Mouse (Mus musculus): ENCODE results near the gene Tmem170. TPM values are rescaled to one million over a fixed set of nuclear protein-coding genes. Genes with fewer than 3 reads are reported as not detected.

Tmem170 gene
- 8.0 and 8.4 TPM in 2 replicates for polyA plus RNA-seq (2014; fragmentation: Nextera tagmentation; extraction: Ambion mirVana)

- H3K9me3 ChIP-seq (ENCODE audit: control insufficient read depth, low read length) = no peaks in the 10 kb centered on the region
- no peaks in the 10 kb centered on the region for H3K27me3 ChIP-seq (replicated peaks; ENCODE audit: control insufficient read depth, insufficient read depth, low read length)
- ATAC-seq (replicated peaks; ENCODE audit: low FRiP score) (peak; percentile 99), DNase-seq (ENCODE audit: low spot score) (peak; percentile 96)
- H3K4me1 ChIP-seq (replicated peaks; ENCODE audit: control insufficient read depth, insufficient read depth, low read length) = peaks cover 7% of the 10 kb centered on the region; the same call in 1 of the 2 replicates
- peak within 1 kb of the TSS; percentile 64 for H3K9ac ChIP-seq (ENCODE audit: low read depth, low read length)
- no peaks in the 10 kb centered on the region for H3K36me3 ChIP-seq (ENCODE audit: control insufficient read depth, insufficient read depth, low read length)
- WGBS = under 1% methylated on average over 45 of the region's 53 CpGs
- peak within 1 kb of the TSS; percentile 70 for H3K27ac ChIP-seq (ENCODE audit: low read depth, low read length)
- H3K4me3 ChIP-seq (ENCODE audit: low read depth, low read length) = peak within 1 kb of the TSS; percentile 80
- H3K4me2 ChIP-seq = peak within 1 kb of the TSS; percentile 68
Measured at GRCm38 (mm10) chr8:111876355-111876948, at the start of gene Tmem170. Tmem170 (minus strand) TSS chr8:111876750.

- no peak overlapping the region for H3K27ac ChIP-seq (ENCODE audit: low read depth, low read length)
- H3K9me3 ChIP-seq (ENCODE audit: control insufficient read depth, low read length) = no peaks in the 10 kb centered on the region
- no peaks in the 10 kb centered on the region for H3K36me3 ChIP-seq (ENCODE audit: control insufficient read depth, insufficient read depth, low read length)
- no peak overlapping the region for H3K9ac ChIP-seq (ENCODE audit: low read depth, low read length)
- WGBS = 35% methylated on average over 7 of the region's 7 CpGs
- no peak for ATAC-seq (replicated peaks; ENCODE audit: low FRiP score)
- DNase-seq (ENCODE audit: low spot score) = no peak
- no peak overlapping the region for H3K4me3 ChIP-seq (ENCODE audit: low read depth, low read length)
- H3K4me1 ChIP-seq (replicated peaks; ENCODE audit: control insufficient read depth, insufficient read depth, low read length) = peaks cover 12% of the 10 kb centered on the region
- no peaks in the 10 kb centered on the region for H3K27me3 ChIP-seq (replicated peaks; ENCODE audit: control insufficient read depth, insufficient read depth, low read length)
- H3K4me2 ChIP-seq = peak overlapping the region; percentile 4; the same call in 1 of the 2 replicates
Measured at GRCm38 (mm10) chr8:111924976-111925375, 48.4 kb upstream of the Tmem170 start.

- no peak overlapping the region for H3K4me2 ChIP-seq
- H3K27ac ChIP-seq (ENCODE audit: low read depth, low read length) = no peak overlapping the region
- DNase-seq (ENCODE audit: low spot score) (no peak), ATAC-seq (replicated peaks; ENCODE audit: low FRiP score) (0 out of 2 replicates have a peak, but pooled peaks have one; percentile 37)
- 28% methylated on average over 10 of the region's 10 CpGs for WGBS
- peaks cover 7% of the 10 kb centered on the region for H3K4me1 ChIP-seq (replicated peaks; ENCODE audit: control insufficient read depth, insufficient read depth, low read length)
- no peaks in the 10 kb centered on the region for H3K36me3 ChIP-seq (ENCODE audit: control insufficient read depth, insufficient read depth, low read length)
- H3K4me3 ChIP-seq (ENCODE audit: low read depth, low read length) = no peak overlapping the region
- no peak overlapping the region for H3K9ac ChIP-seq (ENCODE audit: low read depth, low read length)
- H3K9me3 ChIP-seq (ENCODE audit: control insufficient read depth, low read length) = no peaks in the 10 kb centered on the region
- no peaks in the 10 kb centered on the region for H3K27me3 ChIP-seq (replicated peaks; ENCODE audit: control insufficient read depth, insufficient read depth, low read length)
Measured at GRCm38 (mm10) chr8:111923383-111923804, 46.8 kb upstream of the Tmem170 start.

GRCm38 (mm10) chr8:111920971-111921370 is 44.4 kb upstream of the Tmem170 start:
- Histone ChIP-seq H3K9ac (ENCODE audit: low read depth, low read length) (no peak overlapping the region), H3K4me3 (ENCODE audit: low read depth, low read length) (no peak overlapping the region), H3K36me3 (ENCODE audit: control insufficient read depth, insufficient read depth, low read length) (no peaks in the 10 kb centered on the region), H3K4me1 (replicated peaks; ENCODE audit: control insufficient read depth, insufficient read depth, low read length) (peaks cover 7% of the 10 kb centered on the region), H3K27ac (ENCODE audit: low read depth, low read length) (no peak overlapping the region), H3K9me3 (ENCODE audit: control insufficient read depth, low read length) (no peaks in the 10 kb centered on the region), H3K27me3 (replicated peaks; ENCODE audit: control insufficient read depth, insufficient read depth, low read length) (no peaks in the 10 kb centered on the region), H3K4me2 (no peak overlapping the region)
- 72% methylated on average over 4 of the region's 4 CpGs for WGBS
- DNase-seq (ENCODE audit: low spot score) = no peak
- no peak for ATAC-seq (replicated peaks; ENCODE audit: low FRiP score)

- Histone ChIP-seq H3K27me3 (replicated peaks; ENCODE audit: control insufficient read depth, insufficient read depth, low read length) (no peaks in the 10 kb centered on the region), H3K36me3 (ENCODE audit: control insufficient read depth, insufficient read depth, low read length) (no peaks in the 10 kb centered on the region), H3K9me3 (ENCODE audit: control insufficient read depth, low read length) (no peaks in the 10 kb centered on the region), H3K4me2 (no peak overlapping the region), H3K27ac (ENCODE audit: low read depth, low read length) (no peak overlapping the region), H3K9ac (ENCODE audit: low read depth, low read length) (no peak overlapping the region), H3K4me3 (ENCODE audit: low read depth, low read length) (no peak overlapping the region), H3K4me1 (replicated peaks; ENCODE audit: control insufficient read depth, insufficient read depth, low read length) (no peaks in the 10 kb centered on the region)
- ATAC-seq (replicated peaks; ENCODE audit: low FRiP score) (no peak), DNase-seq (ENCODE audit: low spot score) (no peak)
- 75% methylated on average over 2 of the region's 2 CpGs for WGBS
Measured at GRCm38 (mm10) chr8:111919663-111920062, 43.1 kb upstream of the Tmem170 start.

- DNase-seq (ENCODE audit: low spot score) (no peak), ATAC-seq (replicated peaks; ENCODE audit: low FRiP score) (no peak)
- Histone ChIP-seq H3K9ac (ENCODE audit: low read depth, low read length) (no peak overlapping the region), H3K4me1 (replicated peaks; ENCODE audit: control insufficient read depth, insufficient read depth, low read length) (no peaks in the 10 kb centered on the region), H3K27me3 (replicated peaks; ENCODE audit: control insufficient read depth, insufficient read depth, low read length) (peaks cover 31% of the 10 kb centered on the region), H3K4me2 (no peak overlapping the region), H3K36me3 (ENCODE audit: control insufficient read depth, insufficient read depth, low read length) (no peaks in the 10 kb centered on the region), H3K9me3 (ENCODE audit: control insufficient read depth, low read length) (no peaks in the 10 kb centered on the region), H3K27ac (ENCODE audit: low read depth, low read length) (no peak overlapping the region), H3K4me3 (ENCODE audit: low read depth, low read length) (no peak overlapping the region)
- 58% methylated on average over 12 of the region's 12 CpGs for WGBS
Measured at GRCm38 (mm10) chr8:111912860-111913432, 36.4 kb upstream of the Tmem170 start.

- H3K27ac ChIP-seq (ENCODE audit: low read depth, low read length) = no peak overlapping the region
- DNase-seq (ENCODE audit: low spot score) (no peak), ATAC-seq (replicated peaks; ENCODE audit: low FRiP score) (no peak)
- H3K4me3 ChIP-seq (ENCODE audit: low read depth, low read length) = no peak overlapping the region
- no peak overlapping the region for H3K9ac ChIP-seq (ENCODE audit: low read depth, low read length)
- H3K4me1 ChIP-seq (replicated peaks; ENCODE audit: control insufficient read depth, insufficient read depth, low read length) = no peaks in the 10 kb centered on the region
- 64% methylated on average over 7 of the region's 7 CpGs for WGBS
- no peak overlapping the region for H3K4me2 ChIP-seq
- no peaks in the 10 kb centered on the region for H3K9me3 ChIP-seq (ENCODE audit: control insufficient read depth, low read length)
- peaks cover 31% of the 10 kb centered on the region for H3K27me3 ChIP-seq (replicated peaks; ENCODE audit: control insufficient read depth, insufficient read depth, low read length)
- H3K36me3 ChIP-seq (ENCODE audit: control insufficient read depth, insufficient read depth, low read length) = no peaks in the 10 kb centered on the region
Measured at GRCm38 (mm10) chr8:111911572-111911971, 35.0 kb upstream of the Tmem170 start.

GRCm38 (mm10) chr8:111909621-111910450 is 33.3 kb upstream of the Tmem170 start, which contains the start of gene Chst5:
Chst5 (minus strand) TSS chr8:111910447.
- H3K27me3 ChIP-seq (replicated peaks; ENCODE audit: control insufficient read depth, insufficient read depth, low read length) = peaks cover 31% of the 10 kb centered on the region
- peak within 1 kb of the TSS; percentile 24 for H3K4me3 ChIP-seq (ENCODE audit: low read depth, low read length)
- H3K4me2 ChIP-seq = peak within 1 kb of the TSS; percentile 54
- no peak for DNase-seq (ENCODE audit: low spot score)
- H3K27ac ChIP-seq (ENCODE audit: low read depth, low read length) = no peak within 1 kb of the TSS
- H3K4me1 ChIP-seq (replicated peaks; ENCODE audit: control insufficient read depth, insufficient read depth, low read length) = no peaks in the 10 kb centered on the region
- no peak within 1 kb of the TSS for H3K9ac ChIP-seq (ENCODE audit: low read depth, low read length)
- H3K36me3 ChIP-seq (ENCODE audit: control insufficient read depth, insufficient read depth, low read length) = no peaks in the 10 kb centered on the region
- no peaks in the 10 kb centered on the region for H3K9me3 ChIP-seq (ENCODE audit: control insufficient read depth, low read length)
- no peak for ATAC-seq (replicated peaks; ENCODE audit: low FRiP score)
- 13% methylated on average over 44 of the region's 47 CpGs for WGBS

All from liver, embryonic 11.5 days (tissue).